Mouse (Mus musculus) gastrocnemius, adult 8-10 months (tissue): Measurements from ENCODE around the gene Mocs2. TPM values are rescaled to one million over a fixed set of nuclear protein-coding genes. Genes with fewer than 3 reads are reported as not detected.
A peak's percentile ranks its signal among the peaks of the same experiment; 100 is the strongest.

Experiments used
- DNase-seq, 2 experiments: peaks; one replicate each; pipeline ENCODE4 v3.0.0; 2022; ENCODE audit warnings: low spot score in 2 of 2
- total RNA-seq, 4 experiments: library from RNA; stranded (reverse); gene quantifications; 2 replicates each; pipeline ENCODE4 v1.2.4; 2022

Mocs2 gene
- total RNA-seq, 4 experiments from 2014 or later, result 45.0 to 53.9 (median 49.2) TPM

DNA sequence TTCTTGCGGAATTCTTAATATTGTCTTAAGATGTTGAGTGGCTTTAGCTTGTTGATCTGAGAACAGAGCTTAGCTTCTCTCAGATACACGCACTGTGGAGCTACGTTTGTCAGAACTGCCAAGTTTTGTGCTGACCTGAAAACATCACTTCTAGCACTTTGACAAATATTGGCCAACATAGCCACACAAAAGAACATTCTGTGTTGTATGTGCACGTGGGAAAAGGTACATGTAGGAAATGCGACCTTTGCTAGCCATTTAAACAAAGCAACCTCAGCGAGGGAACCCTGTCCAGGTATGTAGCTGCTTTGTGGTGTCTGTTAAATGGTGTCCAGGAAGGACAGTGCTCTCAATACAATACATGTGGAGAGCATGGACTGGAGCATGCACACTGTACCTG lies 36.0 kb downstream of the Mocs2 start:
- no peak for DNase-seq

GRCm38 (mm10) chr13:114854428-114854827 lies 36.4 kb downstream of the Mocs2 start:
- DNase-seq, result no peak

- peak in 1 of 2 experiments; percentile 45 for DNase-seq
Measured at GRCm38 (mm10) chr13:114855573-114856268, 37.7 kb downstream of the Mocs2 start.

DNA sequence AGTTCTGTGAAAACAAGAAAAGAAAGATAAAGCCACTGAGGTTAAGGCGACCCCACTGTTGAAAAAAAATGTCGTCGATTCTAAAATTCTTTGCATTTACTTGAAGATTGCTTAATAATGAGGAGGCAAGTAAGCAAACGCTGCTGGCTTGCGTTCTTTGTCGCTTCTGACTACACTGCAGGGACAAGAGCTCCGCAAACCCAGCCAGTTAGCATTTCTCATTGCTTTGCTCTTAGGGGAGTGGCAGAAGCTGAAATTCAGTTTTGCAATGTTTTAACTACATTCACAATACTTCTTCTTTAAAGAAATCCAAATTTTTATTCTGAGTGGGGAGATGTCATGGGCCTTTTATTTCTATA lies 38.2 kb downstream of the Mocs2 start:
- no peak for DNase-seq

- DNase-seq, result no peak
Measured at GRCm38 (mm10) chr13:114857525-114857924, 39.5 kb downstream of the Mocs2 start.

DNA sequence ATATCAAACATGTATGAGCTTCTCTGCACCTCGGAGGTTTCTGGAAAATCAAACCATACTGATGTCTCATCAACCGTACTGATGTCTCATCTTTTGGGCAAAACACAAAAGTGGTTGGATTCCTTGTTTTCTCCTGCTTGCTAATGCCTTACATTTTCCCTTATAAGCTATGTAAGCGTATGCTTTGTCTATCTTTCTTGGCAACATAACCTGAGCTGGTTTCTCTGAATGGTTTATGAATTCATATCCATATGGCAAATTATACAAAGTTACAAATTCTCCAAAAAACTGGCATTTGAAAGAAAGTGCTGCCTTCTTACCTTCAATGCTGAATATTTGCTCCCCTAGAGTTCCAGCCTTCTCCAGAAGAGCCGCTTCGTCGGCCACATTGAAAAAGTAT lies 56.7 kb downstream of the Mocs2 start:
- no peak for DNase-seq

- DNase-seq, result no peak
Measured at GRCm38 (mm10) chr13:114876005-114876520, 58.0 kb downstream of the Mocs2 start.

GRCm38 (mm10) chr13:114878667-114879066 lies 60.6 kb downstream of the Mocs2 start:
- no peak for DNase-seq

Other genes with a start within 250 kb of the Mocs2 start
- under 1 TPM; 0.17 to 0.97 (median 0.26) TPM for gene Itga2, start 113.9 kb downstream of the Mocs2 start, total RNA-seq